Mouse (Mus musculus): ENCODE measurements around the gene Coa7. TPM values are rescaled to one million over a fixed set of nuclear protein-coding genes. Genes with fewer than 3 reads are reported as not detected.

Coa7 gene
- polyA plus RNA-seq (2015; fragmentation: Nextera tagmentation; extraction: Ambion mirVana), result 62.2 and 64.9 TPM in 2 replicates

GRCm38 (mm10) chr4:108327730-108328484 lies at the start of gene Coa7:
Gene Coa7, plus strand, starts transcription at chr4:108328140.
- DNase-seq (peak; percentile 99), ATAC-seq (peak; percentile 94)
- peak within 1 kb of the TSS; percentile 88 for H3K4me2 ChIP-seq (ENCODE audit: low read depth, low read length)
- peak within 1 kb of the TSS; percentile 61 for H3K9ac ChIP-seq (replicated peaks)
- TF ChIP-seq CTCF (IDR thresholded peaks at IDR 0.05; ENCODE audit: low read depth), result no peak; the same call in 1 of the 2 replicates
- TF ChIP-seq EP300 (IDR thresholded peaks at IDR 0.05; ENCODE audit: low read depth), result no peak; the same call in 1 of the 2 replicates
- H3K4me1 ChIP-seq (ENCODE audit: insufficient read depth), result peaks cover 11% of the 10 kb centered on the region; the same call in 1 of the 2 replicates
- peak within 1 kb of the TSS; percentile 92 for H3K27ac ChIP-seq (ENCODE audit: low read depth)
- no peaks in the 10 kb centered on the region; the same call in 1 of the 2 replicates for H3K36me3 ChIP-seq (replicated peaks; ENCODE audit: insufficient read depth, low read length)
- H3K4me3 ChIP-seq (ENCODE audit: low read depth, low read length), result peak within 1 kb of the TSS; percentile 67
- H3K27me3 ChIP-seq (ENCODE audit: insufficient read depth, low read length), result no peaks in the 10 kb centered on the region
- WGBS (ENCODE audit: insufficient replicate concordance), result under 1% methylated on average over 44 of the region's 45 CpGs
- H3K9me3 ChIP-seq (ENCODE audit: low read length), result no peaks in the 10 kb centered on the region

- Histone ChIP-seq H3K4me2 (ENCODE audit: low read depth, low read length) (peak overlapping the region; percentile 78), H3K4me1 (ENCODE audit: insufficient read depth) (peaks cover 16% of the 10 kb centered on the region), H3K27me3 (ENCODE audit: insufficient read depth, low read length) (no peaks in the 10 kb centered on the region), H3K36me3 (replicated peaks; ENCODE audit: insufficient read depth, low read length) (no peaks in the 10 kb centered on the region), H3K9ac (replicated peaks) (peak overlapping the region; percentile 84), H3K4me3 (ENCODE audit: low read depth, low read length) (peak overlapping the region; percentile 83), H3K9me3 (ENCODE audit: low read length) (no peaks in the 10 kb centered on the region), H3K27ac (ENCODE audit: low read depth) (peak overlapping the region; percentile 90)
- no peak for ATAC-seq
- peak; percentile 30 for DNase-seq
- no peak for TF ChIP-seq CTCF (IDR thresholded peaks at IDR 0.05; ENCODE audit: low read depth)
- TF ChIP-seq EP300 (IDR thresholded peaks at IDR 0.05; ENCODE audit: low read depth), result no peak
- 1% methylated on average over 14 of the region's 14 CpGs for WGBS (ENCODE audit: insufficient replicate concordance)
These were observed 27.7 kb upstream of the Coa7 start for GRCm38 (mm10) chr4:108300266-108300665.

GRCm38 (mm10) chr4:108300670-108301373 lies 27.1 kb upstream of the Coa7 start, which contains the start of gene Zyg11b:
Gene Zyg11b, minus strand, starts transcription at chr4:108301096.
- WGBS (ENCODE audit: insufficient replicate concordance), result 2% methylated on average over 46 of the region's 58 CpGs
- Histone ChIP-seq H3K27ac (ENCODE audit: low read depth) (peak within 1 kb of the TSS; percentile 90), H3K4me1 (ENCODE audit: insufficient read depth) (peaks cover 16% of the 10 kb centered on the region), H3K4me2 (ENCODE audit: low read depth, low read length) (peak within 1 kb of the TSS; percentile 78), H3K4me3 (ENCODE audit: low read depth, low read length) (peak within 1 kb of the TSS; percentile 83), H3K9ac (replicated peaks) (peak within 1 kb of the TSS; percentile 84), H3K27me3 (ENCODE audit: insufficient read depth, low read length) (no peaks in the 10 kb centered on the region), H3K9me3 (ENCODE audit: low read length) (0 out of 2 replicates have a peak, but pooled peaks cover 4% of the 10 kb centered on the region), H3K36me3 (replicated peaks; ENCODE audit: insufficient read depth, low read length) (no peaks in the 10 kb centered on the region)
- ATAC-seq, result peak; percentile 97
- peak; percentile 98 for DNase-seq
- TF ChIP-seq EP300 (IDR thresholded peaks at IDR 0.05; ENCODE audit: low read depth) (no peak), CTCF (IDR thresholded peaks at IDR 0.05; ENCODE audit: low read depth) (no peak)

- Histone ChIP-seq H3K4me3 (ENCODE audit: low read depth, low read length) (no peak overlapping the region), H3K4me2 (ENCODE audit: low read depth, low read length) (no peak overlapping the region), H3K27ac (ENCODE audit: low read depth) (peak overlapping the region; percentile 45), H3K9me3 (ENCODE audit: low read length) (0 out of 2 replicates have a peak, but pooled peaks cover 4% of the 10 kb centered on the region), H3K9ac (replicated peaks) (no peak overlapping the region), H3K4me1 (ENCODE audit: insufficient read depth) (peaks cover 16% of the 10 kb centered on the region), H3K27me3 (ENCODE audit: insufficient read depth, low read length) (no peaks in the 10 kb centered on the region), H3K36me3 (replicated peaks; ENCODE audit: insufficient read depth, low read length) (no peaks in the 10 kb centered on the region)
- ATAC-seq (no peak), DNase-seq (no peak)
- 64% methylated on average over 5 of the region's 5 CpGs for WGBS (ENCODE audit: insufficient replicate concordance)
- TF ChIP-seq EP300 (IDR thresholded peaks at IDR 0.05; ENCODE audit: low read depth) (no peak), CTCF (IDR thresholded peaks at IDR 0.05; ENCODE audit: low read depth) (no peak)
These were observed 25.5 kb upstream of the Coa7 start for GRCm38 (mm10) chr4:108302296-108302890.

- Histone ChIP-seq H3K4me3 (ENCODE audit: low read depth, low read length) (no peak overlapping the region), H3K4me2 (ENCODE audit: low read depth, low read length) (no peak overlapping the region), H3K9ac (replicated peaks) (no peak overlapping the region), H3K27ac (ENCODE audit: low read depth) (no peak overlapping the region), H3K36me3 (replicated peaks; ENCODE audit: insufficient read depth, low read length) (no peaks in the 10 kb centered on the region), H3K9me3 (ENCODE audit: low read length) (no peaks in the 10 kb centered on the region; the same call in 1 of the 2 replicates), H3K4me1 (ENCODE audit: insufficient read depth) (no peaks in the 10 kb centered on the region), H3K27me3 (ENCODE audit: insufficient read depth, low read length) (no peaks in the 10 kb centered on the region)
- no peak for DNase-seq
- 49% methylated on average over 6 of the region's 6 CpGs for WGBS (ENCODE audit: insufficient replicate concordance)
- no peak for ATAC-seq
- TF ChIP-seq EP300 (IDR thresholded peaks at IDR 0.05; ENCODE audit: low read depth) (no peak), CTCF (IDR thresholded peaks at IDR 0.05; ENCODE audit: low read depth) (no peak)
These were observed 17.2 kb upstream of the Coa7 start for GRCm38 (mm10) chr4:108310706-108311105.
